Mouse (Mus musculus) heart, embryonic 13.5 days (tissue): ENCODE results near the gene Tcl1b1. TPM values are rescaled to one million over a fixed set of nuclear protein-coding genes. Genes with fewer than 3 reads are reported as not detected.
"Not testable (repeated sequence)": the region's sequence is repeated elsewhere in the genome, so short reads cannot be mapped to it uniquely, and the experiment has no call there.

ENCODE experiments used
- ATAC-seq: fragments of 200-750 bp; cut with Nextera tagmentation; 2 replicates; pipeline ENCODE4 v1.8.0; 2017; ENCODE audit warnings: moderate TSS enrichment; ENCODE audit not compliant: insufficient number of reproducible peaks, low FRiP score, low TSS enrichment; ENCODE audit errors: extremely low read depth
- H3K27ac ChIP-seq: fragments of 300-500 bp; sonication (generic); replicated peaks from 2 replicates; pipeline ENCODE4 v1.5.1; 2015; ENCODE audit warnings: moderate library complexity, mild to moderate bottlenecking, inconsistent platforms
- H3K27me3 ChIP-seq: fragments of 300-500 bp; sonication (generic); replicated peaks from 2 replicates; pipeline ENCODE4 v1.6.1; 2015; ENCODE audit warnings: mild to moderate bottlenecking, inconsistent platforms
- H3K36me3 ChIP-seq: fragments of 300-500 bp; sonication (generic); 2 replicates; pipeline ENCODE4 v1.6.1; 2015; ENCODE audit warnings: mild to moderate bottlenecking, inconsistent platforms
- H3K4me1 ChIP-seq: fragments of 300-500 bp; sonication (generic); 2 replicates; pipeline ENCODE4 v1.6.1; 2015; ENCODE audit warnings: inconsistent platforms
- H3K4me2 ChIP-seq: fragments of 300-500 bp; sonication (generic); 2 replicates; pipeline ENCODE4 v1.6.1; 2015; ENCODE audit warnings: inconsistent platforms, mild to moderate bottlenecking, moderate library complexity
- H3K4me3 ChIP-seq: fragments of 300-500 bp; sonication (generic); 2 replicates; pipeline ENCODE4 v1.5.1; 2015; ENCODE audit warnings: moderate library complexity, mild to moderate bottlenecking, inconsistent platforms
- H3K9ac ChIP-seq: fragments of 300-500 bp; sonication (generic); 2 replicates; pipeline ENCODE4 v1.6.1; 2015; ENCODE audit warnings: inconsistent platforms, mild to moderate bottlenecking, moderate library complexity
- H3K9me3 ChIP-seq: fragments of 300-500 bp; sonication (generic); 2 replicates; pipeline ENCODE4 v1.6.1; 2016; ENCODE audit warnings: inconsistent platforms
- WGBS: fragments of 180-500 bp; shearing (Covaris S2); methylation state at CpG from one replicate; pipeline ENCODE4 v1.1.7; 2015; ENCODE audit warnings: mixed read lengths; 5-methylcytosine and 5-hydroxymethylcytosine counted together
- polyA plus RNA-seq: library from polyadenylated mRNA; unstranded; fragments of >200 nt; fragmentation: Nextera tagmentation; extraction: Ambion mirVana; gene quantifications from 2 replicates; pipeline ENCODE4 v1.2.1, GENCODE M21; 2015

The Tcl1b1 gene
- polyA plus RNA-seq, 1 experiment from 2014 or later = not detected

- not testable (repeated sequence) for H3K27ac ChIP-seq, ATAC-seq, H3K4me1 ChIP-seq, H3K36me3 ChIP-seq, H3K27me3 ChIP-seq, H3K4me2 ChIP-seq, H3K4me3 ChIP-seq, H3K9me3 ChIP-seq, H3K9ac ChIP-seq
- 60% methylated on average over 7 of the region's 7 CpGs for WGBS
Observed at GRCm38 (mm10) chr12:105199684-105200497, 40.4 kb downstream of the Tcl1b1 start.

GRCm38 (mm10) chr12:105201657-105202056 is 42.2 kb downstream of the Tcl1b1 start, which contains the start of gene Tcl1b4:
TSS of gene Tcl1b4 (plus strand) at chr12:105201957.
- H3K27ac ChIP-seq, H3K36me3 ChIP-seq, H3K4me2 ChIP-seq, H3K9me3 ChIP-seq, H3K4me1 ChIP-seq, H3K9ac ChIP-seq, ATAC-seq, H3K4me3 ChIP-seq, H3K27me3 ChIP-seq: not testable (repeated sequence)
- 52% methylated on average over 1 of the region's 1 CpGs for WGBS

DNA sequence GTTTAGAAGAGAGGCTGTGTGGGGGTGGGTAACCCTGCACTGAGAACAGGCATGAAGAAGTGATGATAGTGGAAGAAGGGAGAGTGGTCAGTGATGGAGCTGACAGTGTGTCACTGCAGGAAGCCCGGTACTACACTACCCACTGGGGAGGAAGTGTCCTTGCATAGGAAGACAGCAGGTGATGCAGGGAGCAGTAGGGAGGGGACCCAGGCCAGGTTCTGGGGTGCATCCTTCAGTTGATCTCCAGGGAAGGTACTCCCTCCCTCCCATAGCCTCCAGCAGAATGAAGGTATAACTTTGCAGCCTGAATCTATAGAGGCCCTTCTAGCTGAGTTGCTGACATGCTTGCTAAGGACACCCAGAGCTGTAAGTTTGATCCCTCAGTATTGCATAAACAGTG is 47.6 kb downstream of the Tcl1b1 start:
- H3K36me3 ChIP-seq = no peaks in the 10 kb centered on the region
- no peaks in the 10 kb centered on the region for H3K27me3 ChIP-seq
- 25% methylated on average over 1 of the region's 1 CpGs for WGBS
- no peak overlapping the region for H3K27ac ChIP-seq
- no peaks in the 10 kb centered on the region for H3K4me1 ChIP-seq
- H3K9ac ChIP-seq = no peak overlapping the region
- no peak for ATAC-seq
- no peaks in the 10 kb centered on the region for H3K9me3 ChIP-seq
- H3K4me3 ChIP-seq = no peak overlapping the region
- no peak overlapping the region for H3K4me2 ChIP-seq

DNA sequence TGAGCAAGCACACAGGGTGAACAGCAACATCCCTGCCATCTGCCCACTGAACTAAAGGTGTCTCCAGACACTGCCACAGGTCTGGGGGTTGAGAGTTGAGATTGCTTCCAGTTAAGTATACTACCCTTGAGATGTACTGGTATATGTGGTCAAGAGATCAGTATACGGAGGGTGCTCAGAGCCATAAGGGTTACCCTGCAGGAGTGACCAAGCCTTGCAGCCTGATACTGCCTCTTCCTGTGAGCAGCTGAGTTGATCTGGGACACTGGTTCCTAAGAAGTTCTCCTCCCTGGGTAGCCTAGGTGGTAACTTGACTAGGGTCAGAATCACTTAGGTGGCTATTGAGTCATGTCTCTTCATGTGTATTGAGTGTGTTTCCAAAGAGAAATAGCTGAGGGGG is 49.0 kb downstream of the Tcl1b1 start:
- 85% methylated on average over 1 of the region's 1 CpGs for WGBS
- Histone ChIP-seq H3K36me3 (no peaks in the 10 kb centered on the region), H3K4me3 (no peak overlapping the region), H3K4me2 (no peak overlapping the region), H3K27ac (no peak overlapping the region), H3K9me3 (no peaks in the 10 kb centered on the region), H3K27me3 (no peaks in the 10 kb centered on the region), H3K4me1 (no peaks in the 10 kb centered on the region), H3K9ac (no peak overlapping the region)
- ATAC-seq = no peak

GRCm38 (mm10) chr12:105209231-105209630 is 49.7 kb downstream of the Tcl1b1 start:
- 86% methylated on average over 7 of the region's 7 CpGs for WGBS
- no peak for ATAC-seq

More at GRCm38 (mm10) chr12:105209231-105209630, 49.7 kb downstream of the Tcl1b1 start:
- no peak overlapping the region for H3K9ac ChIP-seq
- H3K4me1 ChIP-seq = no peaks in the 10 kb centered on the region
- H3K27ac ChIP-seq = no peak overlapping the region
- H3K4me2 ChIP-seq = no peak overlapping the region
- H3K36me3 ChIP-seq = no peaks in the 10 kb centered on the region
- no peak overlapping the region for H3K4me3 ChIP-seq
- no peaks in the 10 kb centered on the region for H3K27me3 ChIP-seq
- H3K9me3 ChIP-seq = no peaks in the 10 kb centered on the region

Other genes starting within 250 kb of the Tcl1b1 start
- gene Syne3, start 149.9 kb upstream of the Tcl1b1 start, polyA plus RNA-seq = 0.36 and 0.78 TPM in 2 replicates
- gene Glrx5, start 127.0 kb upstream of the Tcl1b1 start, polyA plus RNA-seq = 168 and 174 TPM in 2 replicates
- not detected in 2 replicates for gene Tcl1b2, start 13.7 kb upstream of the Tcl1b1 start, polyA plus RNA-seq
- not detected in 2 replicates for gene Tcl1b5, start 16.7 kb downstream of the Tcl1b1 start, polyA plus RNA-seq
- not detected in 2 replicates for gene Tcl1b3, start 31.4 kb downstream of the Tcl1b1 start, polyA plus RNA-seq
- gene Tcl1b4, start 42.3 kb downstream of the Tcl1b1 start, polyA plus RNA-seq = not detected in 2 replicates
- gene Tcl1, start 63.1 kb downstream of the Tcl1b1 start, polyA plus RNA-seq = not detected in 2 replicates
- not detected in 2 replicates for gene Tunar, start 174.2 kb downstream of the Tcl1b1 start, polyA plus RNA-seq